Mouse (Mus musculus) heart, adult 2 months (tissue): ENCODE data around the gene Plcl2.

ENCODE experiments used
- CTCF ChIP-seq: fragments of 200-600 bp; IDR thresholded peaks from 2 replicates; pipeline ENCODE4 v1.8.1; 2022; ENCODE audit warnings: antibody characterized with exemption, mild to moderate bottlenecking, moderate library complexity
- EP300 ChIP-seq: fragments of 200-500 bp; IDR thresholded peaks from 2 replicates; pipeline ENCODE4 v1.6.1; 2011; ENCODE audit warnings: low read depth, low read length, control low read depth; ENCODE audit not compliant: insufficient read depth
- POLR2A ChIP-seq: fragments of 200-500 bp; IDR thresholded peaks from 2 replicates; pipeline ENCODE4 v1.6.1; 2011; ENCODE audit warnings: mild to moderate bottlenecking, low read depth, low read length, control low read depth; ENCODE audit not compliant: insufficient read depth

- TF ChIP-seq POLR2A (no peak), CTCF (no peak), EP300 (no peak)
Measured at GRCm38 (mm10) chr17:50657321-50657720, 148.1 kb downstream of the Plcl2 start.
